Mouse (Mus musculus) heart, postnatal 36 days (tissue): Measurements from ENCODE around the gene Camk2d. TPM values are rescaled to one million over a fixed set of nuclear protein-coding genes. Genes with fewer than 3 reads are reported as not detected.

ENCODE experiments used
- DNase-seq, 2 experiments: peaks; one replicate each; pipeline ENCODE4 v3.0.0; 2021 to 2022
- intact Hi-C: fragments of 180-260 bp; cut with DNase I; formaldehyde crosslinking; loops from one replicate; pipeline ENCODE4 v1.15.1; 2025
- total RNA-seq, 2 experiments: library from RNA; stranded (reverse); gene quantifications; 2 replicates each; pipeline ENCODE4 v1.2.3; 2021

Gene Camk2d
- total RNA-seq, 2 experiments from 2014 or later = 138 to 147 TPM

DNA sequence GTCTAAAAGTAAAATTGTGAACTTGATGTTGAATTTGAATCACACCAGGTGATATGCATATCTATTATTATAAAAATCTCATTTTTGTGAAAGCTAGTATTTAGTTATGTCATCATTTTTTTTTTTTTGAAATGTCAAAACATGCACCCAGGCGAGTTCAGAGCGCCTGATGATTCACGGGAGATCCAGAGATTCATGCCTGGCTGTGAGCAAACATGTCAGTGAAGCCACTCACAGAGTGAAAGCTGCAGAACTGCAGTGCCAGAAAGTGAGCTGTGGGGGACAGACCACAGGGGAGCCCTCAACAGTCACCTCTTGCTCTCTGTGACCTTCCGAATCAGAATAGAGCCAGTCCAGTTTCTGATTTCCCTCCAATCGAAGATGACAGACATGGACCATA lies 84.9 kb downstream of the Camk2d start:
- intact Hi-C loops = no loop called here
- DNase-seq = no peak

- intact Hi-C loops = no loop called here
- DNase-seq = no peak
Measured at GRCm38 (mm10) chr3:126681996-126682395, 85.9 kb downstream of the Camk2d start.

DNA sequence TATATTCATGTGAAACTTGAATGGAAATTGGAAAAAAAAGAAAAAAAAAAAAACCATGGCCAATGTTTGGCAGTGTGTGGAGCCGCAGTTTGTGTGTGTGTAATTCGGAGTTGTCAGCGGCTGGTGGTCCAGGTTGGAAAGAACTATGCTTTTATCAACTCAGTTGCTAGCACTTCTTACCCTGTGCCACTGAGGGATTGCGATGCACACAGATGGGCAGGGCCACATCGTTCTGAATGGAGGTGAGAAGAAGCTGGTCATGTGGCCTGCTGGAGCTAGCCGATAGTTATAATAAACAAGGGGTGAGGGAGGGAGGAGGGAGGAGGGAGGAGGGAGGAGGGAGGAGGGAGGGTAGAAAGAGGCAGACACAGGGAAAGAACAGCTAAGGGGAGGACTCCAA lies 89.3 kb downstream of the Camk2d start:
- intact Hi-C loops = no loop called here
- DNase-seq = no peak

DNA sequence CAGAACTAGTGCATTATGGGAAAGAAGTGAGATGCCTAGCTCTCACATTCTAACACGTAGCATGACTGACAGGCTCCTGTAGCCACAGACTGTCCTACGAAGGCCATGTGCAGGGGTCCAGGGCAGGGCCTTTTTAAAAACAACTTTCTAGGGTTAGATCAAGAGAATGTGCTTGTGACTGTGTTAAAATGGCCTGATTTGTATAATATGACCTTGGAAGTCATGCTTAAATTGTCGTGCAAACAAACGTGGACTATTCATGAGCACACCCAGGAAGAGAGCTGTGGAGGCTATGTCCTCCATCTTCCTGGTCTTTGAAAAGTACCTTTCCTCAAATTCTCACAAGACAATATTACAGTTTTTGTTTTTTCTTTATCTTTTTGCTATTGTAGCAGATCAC lies 91.0 kb downstream of the Camk2d start:
- DNase-seq = no peak
- intact Hi-C loops = no loop called here

GRCm38 (mm10) chr3:126688516-126688915 lies 92.4 kb downstream of the Camk2d start:
- no peak for DNase-seq
- intact Hi-C loops = no loop called here

DNA sequence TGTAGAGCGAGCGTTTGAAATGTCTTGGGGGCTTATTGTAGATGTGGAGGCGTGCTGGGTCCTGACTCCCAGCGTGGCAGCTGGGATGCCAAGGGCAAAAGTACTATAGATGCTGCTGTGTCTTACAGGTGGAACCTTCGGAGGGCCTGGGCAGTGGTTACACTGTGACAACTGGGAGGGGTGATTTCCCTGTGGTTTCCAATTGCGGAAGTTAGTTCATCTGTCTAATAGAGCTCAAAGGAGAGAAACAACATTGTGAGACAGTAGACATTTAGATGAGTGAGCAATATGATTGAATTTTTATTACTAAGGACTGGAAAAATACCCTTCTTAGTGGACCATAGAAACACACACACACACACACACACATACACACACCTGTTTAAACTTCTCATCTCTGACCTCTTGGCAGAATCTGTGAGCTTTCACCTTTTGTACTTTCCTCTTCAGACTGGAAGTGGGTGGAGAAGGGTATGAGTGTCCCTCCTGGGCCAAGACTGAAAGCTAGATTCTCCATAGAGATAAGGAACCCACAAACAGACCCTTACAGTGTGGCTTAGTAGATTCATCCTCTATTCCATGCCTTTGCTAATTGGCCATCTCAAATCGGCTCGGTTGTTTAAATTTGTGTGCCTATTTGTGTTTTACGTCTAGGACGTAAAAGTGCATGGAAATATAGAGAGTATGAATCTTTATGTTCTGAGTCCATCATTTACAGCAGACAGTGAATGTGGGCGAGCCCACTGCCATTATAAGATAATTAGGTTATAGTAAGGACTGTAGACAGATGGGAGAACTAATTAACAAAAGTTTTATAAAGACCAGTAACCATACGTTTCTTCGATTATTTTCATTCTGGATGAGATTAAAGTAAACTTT lies 94.8 kb downstream of the Camk2d start:
- intact Hi-C loops = loop anchor here (5.0 kb wide), 1 partner anchor 79 kb away; no protein-coding TSS in a partner anchor
- no peak for DNase-seq

DNA sequence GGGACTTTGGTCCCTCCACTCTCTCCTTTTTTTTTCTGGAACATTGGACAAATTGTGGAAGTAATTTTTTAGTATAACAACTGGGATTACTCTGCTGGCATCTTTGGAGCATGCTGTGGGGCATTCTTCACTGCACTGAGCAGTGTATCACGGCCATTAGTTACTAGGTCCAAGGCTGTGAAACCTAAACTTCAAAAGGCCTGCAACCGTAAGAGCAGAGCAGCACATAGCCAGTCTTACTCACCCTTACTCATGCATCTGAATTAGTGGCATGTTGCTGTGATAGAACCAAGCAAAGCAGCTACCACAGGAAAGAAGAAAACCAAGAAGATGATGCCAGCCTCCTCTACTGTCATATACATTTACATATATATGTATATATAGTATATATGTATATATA lies 95.5 kb downstream of the Camk2d start:
- intact Hi-C loops = loop anchor here (5.0 kb wide), 1 partner anchor 79 kb away; no protein-coding TSS in a partner anchor
- DNase-seq = no peak

- intact Hi-C loops = loop anchor here (1.0 to 5.0 kb wide), 2 partner anchors 80 to 96 kb away; partner anchors contain the start of gene Camk2d
- peak in 1 of 2 experiments; percentile 35 for DNase-seq
Measured at GRCm38 (mm10) chr3:126692797-126693196, 96.7 kb downstream of the Camk2d start.

DNA sequence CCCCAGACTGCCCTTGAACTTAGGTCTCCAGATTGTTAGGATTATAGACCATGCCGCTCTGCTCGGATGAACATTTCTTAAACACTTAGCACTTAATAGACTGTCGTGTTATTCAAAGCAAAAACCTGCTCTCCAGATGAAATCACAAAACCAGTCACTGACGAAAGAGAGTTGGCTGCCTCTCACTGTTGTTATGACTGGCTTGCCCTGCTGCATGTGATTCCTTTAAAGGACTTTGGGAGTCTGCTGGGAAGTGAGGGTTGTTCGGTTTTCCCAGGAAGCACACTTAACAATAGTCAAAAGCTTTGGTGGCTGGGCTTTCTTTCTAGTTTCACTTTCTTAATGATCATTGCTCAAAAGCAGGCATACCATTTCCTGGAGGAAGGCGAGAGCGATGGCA lies 97.2 kb downstream of the Camk2d start:
- intact Hi-C loops = loop anchor here (5.0 kb wide), 1 partner anchor 81 kb away; no protein-coding TSS in a partner anchor
- DNase-seq = peak; percentile 45 to 52

GRCm38 (mm10) chr3:126695456-126696293 lies 99.6 kb downstream of the Camk2d start:
- DNase-seq = peak; percentile 68 to 73
- intact Hi-C loops = loop anchor here (5.0 kb wide), 1 partner anchor 77 kb away; no protein-coding TSS in a partner anchor

DNA sequence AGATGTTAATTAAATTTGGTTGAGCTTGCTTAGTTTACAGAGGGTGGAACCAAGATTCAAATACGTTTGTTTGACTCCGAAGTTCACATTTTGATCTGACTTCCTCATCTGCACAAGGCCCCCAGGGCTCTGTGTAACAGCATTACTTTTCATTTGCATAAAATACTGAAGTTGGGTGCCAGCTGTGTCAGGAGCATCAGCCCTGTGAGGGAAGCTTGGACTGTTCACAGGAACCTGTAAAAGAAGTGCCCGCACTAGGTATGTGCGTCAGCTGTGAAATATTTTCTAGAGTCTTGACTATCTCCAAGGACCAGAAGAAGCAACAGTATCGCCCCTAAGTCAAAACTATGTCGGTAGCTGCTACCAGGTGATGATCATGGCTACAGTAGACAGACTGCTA lies 100.5 kb downstream of the Camk2d start:
- no peak for DNase-seq
- intact Hi-C loops = loop anchor here (5.0 kb wide), 1 partner anchor 76 kb away; no protein-coding TSS in a partner anchor

GRCm38 (mm10) chr3:126699740-126700139 lies 103.6 kb downstream of the Camk2d start:
- no peak for DNase-seq
- intact Hi-C loops = loop anchor here (5.0 kb wide), 1 partner anchor 73 kb away; no protein-coding TSS in a partner anchor

DNA sequence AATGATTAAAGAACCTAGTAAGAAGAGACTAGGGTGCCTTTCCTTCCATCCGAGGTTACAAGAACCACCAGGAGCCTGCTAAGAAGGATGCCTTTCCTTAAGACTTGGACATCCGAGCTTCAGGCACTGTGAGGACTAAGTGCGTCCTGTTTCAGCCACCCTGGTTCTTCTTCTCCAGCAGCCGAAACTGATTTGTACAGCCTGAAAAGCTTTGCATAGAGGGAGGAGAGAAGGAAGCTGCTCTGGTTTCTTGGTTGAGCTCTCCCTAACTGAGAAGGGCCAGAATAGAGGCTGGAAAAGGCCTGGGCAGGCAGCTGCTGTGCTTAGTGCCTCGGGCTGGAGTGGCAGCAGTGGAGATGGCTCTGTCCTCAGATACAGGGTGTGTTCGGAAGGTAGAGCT lies 105.0 kb downstream of the Camk2d start:
- no peak for DNase-seq
- intact Hi-C loops = no loop called here

GRCm38 (mm10) chr3:126701586-126701985 lies 105.5 kb downstream of the Camk2d start:
- DNase-seq = no peak
- intact Hi-C loops = no loop called here

DNA sequence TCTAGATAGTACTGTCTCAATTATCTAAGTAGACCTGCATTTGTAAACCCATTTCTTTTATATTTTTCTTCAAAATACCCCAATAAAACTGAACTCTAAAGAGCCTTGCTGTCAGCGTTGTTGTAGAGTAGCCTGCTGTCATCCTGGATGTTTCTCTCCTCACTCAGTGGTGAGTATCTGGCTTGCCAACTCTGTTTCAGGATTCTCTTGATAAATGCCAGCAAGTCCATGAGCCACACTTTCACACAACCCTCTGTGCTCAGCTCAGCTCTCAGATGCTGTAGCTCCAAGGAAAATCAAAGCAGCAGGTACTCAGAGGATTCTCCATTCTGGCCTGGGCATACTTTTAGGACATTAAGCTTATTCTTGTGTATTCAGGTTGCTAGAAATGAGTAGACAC lies 109.4 kb downstream of the Camk2d start:
- intact Hi-C loops = no loop called here

DNA sequence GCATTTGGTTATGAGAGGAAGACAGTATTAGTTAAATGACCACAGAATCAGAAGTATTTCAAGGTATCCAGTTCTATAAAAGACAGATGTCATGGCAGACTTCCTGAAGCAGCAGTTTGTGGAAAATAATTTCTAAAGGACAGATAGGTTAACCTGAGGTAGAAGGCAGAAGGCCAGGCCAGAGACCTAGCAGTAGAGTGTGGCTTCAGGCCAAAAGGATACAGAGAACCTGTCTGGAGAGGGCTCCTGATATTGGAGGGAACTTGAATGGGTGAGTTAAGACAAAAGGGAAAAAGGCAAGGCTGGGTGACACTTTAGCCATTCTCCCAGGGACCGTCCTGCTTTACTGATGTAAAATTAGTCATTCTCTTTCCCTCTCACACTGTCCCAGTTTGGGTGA lies 118.2 kb downstream of the Camk2d start:
- no peak for DNase-seq
- intact Hi-C loops = no loop called here

More for the DNA sequence above, 109.4 kb downstream of the Camk2d start:
- DNase-seq = no peak

- intact Hi-C loops = no loop called here
- DNase-seq = no peak
Measured at GRCm38 (mm10) chr3:126723021-126723449, 126.9 kb downstream of the Camk2d start.

- no peak for DNase-seq
- intact Hi-C loops = no loop called here
Measured at GRCm38 (mm10) chr3:126723458-126723857, 127.4 kb downstream of the Camk2d start.

GRCm38 (mm10) chr3:126725647-126726046 lies 129.5 kb downstream of the Camk2d start:
- no peak for DNase-seq
- intact Hi-C loops = no loop called here

GRCm38 (mm10) chr3:126727387-126727786 lies 131.3 kb downstream of the Camk2d start:
- intact Hi-C loops = no loop called here
- no peak for DNase-seq

DNA sequence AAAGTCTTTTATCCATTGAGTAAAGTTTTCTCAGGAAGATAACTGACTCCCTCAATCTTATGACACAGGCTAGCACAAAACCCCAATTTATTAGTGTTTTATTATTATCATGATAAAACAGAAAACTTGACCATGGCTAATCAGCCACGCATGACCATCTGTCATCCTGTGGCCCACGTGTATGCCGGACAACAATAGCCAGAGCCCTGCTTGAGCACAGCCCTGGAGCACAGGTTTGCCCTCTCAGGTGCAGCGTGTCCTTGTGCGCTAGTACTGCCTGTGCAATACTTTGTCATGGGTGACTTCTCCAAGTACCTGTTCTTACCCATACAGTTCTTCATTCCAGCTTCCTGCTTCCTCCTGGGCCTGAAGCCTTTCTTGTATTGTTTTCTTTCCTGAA lies 134.3 kb downstream of the Camk2d start:
- DNase-seq = no peak
- intact Hi-C loops = no loop called here
